Mouse (Mus musculus): Measurements from ENCODE around the gene Efr3b.

DNA sequence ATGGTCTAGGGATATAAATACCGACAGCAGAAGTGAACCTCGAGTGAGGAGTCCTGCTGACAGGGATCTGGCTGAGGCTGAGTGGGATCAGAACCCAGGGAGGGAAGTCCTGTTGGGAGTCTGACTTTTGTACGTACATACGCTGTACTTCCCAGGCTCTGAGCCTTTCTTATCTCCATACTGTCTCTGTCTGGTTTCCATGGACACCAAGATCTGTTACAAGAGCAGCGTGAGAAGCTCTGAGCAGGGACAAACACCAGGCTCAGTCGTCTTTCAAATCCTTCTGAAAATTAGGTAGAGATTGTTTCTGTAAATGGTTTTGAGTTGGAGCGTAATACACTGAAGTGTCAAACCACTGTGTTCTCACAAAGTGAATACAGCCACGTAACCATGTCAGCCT, 36.7 kb upstream of the Efr3b start:
- TF ChIP-seq POLR2A (IDR thresholded peaks at IDR 0.05; ENCODE audit: low read depth, low read length) (no peak), CTCF (IDR thresholded peaks at IDR 0.05; ENCODE audit: extremely low read depth, insufficient read depth, insufficient read length, insufficient replicate concordance) (no peak)

Measured in spleen, adult 2 months (tissue).